Mouse (Mus musculus) brain, embryonic 18.5 days (tissue): Measurements from ENCODE around the gene Kcnh3.
A peak's percentile ranks its signal among the peaks of the same experiment; 100 is the strongest.

Source experiments
- DNase-seq: peaks from one replicate; pipeline ENCODE4 v3.0.0-alpha.2; 2012; ENCODE audit warnings: low read depth, low spot score

The Kcnh3 gene

DNA sequence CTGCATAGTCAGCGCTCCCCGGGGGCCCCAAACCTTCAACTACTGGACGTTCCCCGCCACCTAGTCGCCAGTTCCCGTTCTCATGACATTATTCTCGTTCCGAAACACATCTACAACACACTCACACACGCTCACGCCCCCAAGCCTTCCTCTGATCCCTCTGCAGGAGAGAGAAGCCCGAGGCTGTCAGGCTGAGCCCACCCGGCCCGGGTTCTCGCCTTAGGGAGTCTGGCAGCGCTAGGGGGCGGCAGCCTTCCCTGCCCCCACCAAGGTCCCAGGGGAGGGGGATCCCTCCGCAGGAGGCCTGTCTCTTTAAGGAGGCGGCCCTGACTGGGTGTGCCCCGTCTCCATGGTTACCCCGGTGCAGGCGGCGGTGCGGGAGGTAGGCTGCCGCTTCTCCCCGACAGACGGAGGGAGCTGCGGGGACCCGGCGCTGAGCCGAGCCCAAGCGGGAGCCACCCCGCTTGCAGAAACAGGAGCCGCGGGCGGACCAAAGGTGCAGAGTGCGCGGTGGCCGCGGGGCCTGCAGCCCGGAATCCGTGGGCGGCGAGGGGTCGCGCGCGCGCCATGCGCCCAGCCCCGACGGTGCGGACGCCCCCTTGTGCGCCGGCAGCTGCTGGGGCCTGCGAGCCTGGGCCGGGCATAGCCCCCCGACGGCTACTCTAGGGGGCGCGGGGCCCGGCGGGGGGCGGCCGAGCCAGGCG lies at the start of gene Kcnh3:
Gene Kcnh3 (plus strand): TSS at position 654 of the 704 bp plus-strand sequence.
- peak; percentile 50 for DNase-seq

DNA sequence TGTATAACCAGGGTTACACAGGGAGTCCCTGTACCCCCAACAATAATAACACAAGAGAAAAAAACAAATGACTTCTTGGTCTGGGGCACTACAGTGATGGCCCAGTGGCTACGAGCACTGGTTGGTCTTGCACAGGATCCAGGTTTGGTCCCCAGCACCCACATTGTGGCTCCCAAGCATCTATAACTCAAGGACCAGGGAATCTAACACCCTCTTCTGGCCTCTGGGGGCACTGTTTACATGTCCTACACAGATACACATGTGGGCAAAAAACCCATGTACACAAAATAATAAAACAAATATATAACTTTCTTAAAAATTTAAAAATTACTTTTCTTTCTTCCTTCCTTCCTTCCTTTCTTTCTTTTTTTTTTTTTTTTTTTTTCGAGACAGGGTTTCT lies 45.0 kb upstream of the Kcnh3 start:
- DNase-seq = no peak

DNA sequence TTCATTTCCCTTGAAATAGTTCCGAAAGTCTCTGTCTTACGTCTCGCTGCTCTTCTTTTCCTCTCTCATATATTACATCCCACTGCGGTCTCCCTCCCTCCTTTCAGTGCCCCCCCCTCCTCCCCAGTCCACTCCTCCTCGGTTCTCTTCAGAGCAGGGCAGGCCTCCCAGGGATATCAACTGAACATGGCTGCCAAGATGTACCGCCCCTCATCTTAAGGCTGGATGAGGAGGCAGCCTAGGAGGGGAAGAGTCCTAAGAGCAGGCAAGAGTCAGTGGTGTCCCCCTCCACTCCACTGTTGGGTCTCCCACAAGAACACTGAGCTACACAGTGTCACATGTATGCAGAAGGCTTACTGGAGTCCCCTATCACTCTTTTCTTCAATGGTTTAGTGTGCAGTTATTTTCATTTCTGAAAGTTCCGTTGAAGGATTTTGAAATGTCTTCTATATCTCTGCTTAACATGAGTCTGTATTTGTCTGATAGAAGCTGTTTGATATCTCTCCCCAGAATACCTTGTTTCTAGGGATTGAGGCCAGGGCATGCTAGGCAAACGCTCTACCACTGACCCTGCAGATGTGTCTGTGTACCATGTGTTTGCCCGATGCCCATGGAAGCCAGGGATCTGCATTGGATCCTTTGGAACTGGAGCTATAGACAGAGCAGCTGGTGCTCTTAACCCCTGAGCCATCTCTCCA lies 40.3 kb upstream of the Kcnh3 start:
- no peak for DNase-seq

DNA sequence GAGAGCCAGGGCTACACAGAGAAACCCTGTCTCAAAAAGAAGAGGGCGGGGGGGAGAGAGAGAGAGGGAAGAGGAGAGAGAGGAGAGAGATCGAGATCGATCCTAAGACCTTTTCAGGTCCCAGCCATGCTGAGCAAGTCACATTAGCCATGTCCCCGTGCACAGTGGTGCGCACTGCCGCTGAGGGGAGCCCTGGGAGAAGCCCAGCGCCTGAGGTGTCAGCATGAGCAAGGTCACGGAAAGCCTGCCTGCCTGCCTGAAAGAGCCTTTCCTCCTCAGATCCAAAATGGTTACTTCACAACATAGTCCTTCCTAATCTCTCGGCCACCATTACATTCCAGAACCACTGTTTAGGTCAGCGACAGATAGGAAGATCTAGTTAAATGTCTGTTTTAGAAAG lies 30.3 kb upstream of the Kcnh3 start:
- DNase-seq = no peak

DNA sequence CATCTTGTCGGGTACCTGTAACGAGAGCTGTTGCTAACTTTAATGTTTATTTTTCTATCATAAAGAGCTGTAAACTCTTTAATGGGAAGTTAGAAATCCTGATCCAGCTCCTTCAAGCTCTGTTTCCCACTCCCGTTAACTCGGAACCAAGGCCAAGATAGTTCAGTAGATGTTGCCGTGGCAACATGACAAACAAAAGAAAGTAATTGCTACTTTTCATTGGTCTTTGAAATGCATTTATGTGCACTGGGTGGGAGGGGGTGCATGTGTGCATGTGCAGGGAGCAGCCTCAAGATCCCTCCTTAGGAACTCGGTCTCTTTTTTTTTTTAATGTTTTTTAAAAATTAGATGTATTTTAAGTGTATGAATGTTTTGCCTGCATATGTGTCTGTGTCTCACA lies 29.6 kb upstream of the Kcnh3 start:
- peak; percentile 39 for DNase-seq

DNA sequence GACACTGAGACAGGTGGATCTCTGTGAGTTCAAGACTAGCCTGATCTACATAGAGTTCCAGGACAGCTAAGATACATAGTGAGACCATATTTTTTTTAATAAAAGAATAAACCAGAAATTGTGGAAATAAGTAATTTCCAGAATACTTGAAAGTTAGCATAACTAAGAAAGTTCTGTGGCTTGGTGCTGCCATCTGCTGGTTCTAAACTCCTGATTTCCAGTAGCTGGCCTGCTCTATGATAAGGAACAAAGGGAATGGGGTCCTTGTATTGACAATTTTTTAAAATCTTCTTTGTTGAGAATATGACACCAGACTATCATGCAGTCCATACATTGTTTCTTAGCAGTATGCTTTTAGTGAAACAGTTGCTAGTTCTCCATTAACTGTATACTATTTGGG lies 25.9 kb upstream of the Kcnh3 start:
- DNase-seq = no peak

DNA sequence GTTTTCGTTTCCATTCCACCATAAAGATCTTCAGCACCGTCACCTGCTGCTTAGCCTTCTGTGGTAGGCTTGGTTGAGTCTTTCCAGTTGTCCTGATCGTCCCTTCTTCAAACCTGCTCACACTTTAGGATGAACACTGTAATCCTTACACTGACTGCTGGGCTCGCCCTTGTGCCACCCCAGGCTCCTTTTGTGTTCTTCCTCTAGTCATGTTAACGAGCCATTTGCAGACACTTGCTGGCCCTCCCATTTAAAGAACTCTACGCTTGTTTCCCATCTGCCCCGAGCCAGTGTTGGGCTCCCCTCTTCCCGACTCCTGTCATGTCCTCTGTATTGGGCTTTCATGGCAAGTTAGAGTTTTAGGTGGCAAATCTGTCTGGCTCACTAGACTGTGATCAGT lies 18.7 kb upstream of the Kcnh3 start:
- no peak for DNase-seq

DNA sequence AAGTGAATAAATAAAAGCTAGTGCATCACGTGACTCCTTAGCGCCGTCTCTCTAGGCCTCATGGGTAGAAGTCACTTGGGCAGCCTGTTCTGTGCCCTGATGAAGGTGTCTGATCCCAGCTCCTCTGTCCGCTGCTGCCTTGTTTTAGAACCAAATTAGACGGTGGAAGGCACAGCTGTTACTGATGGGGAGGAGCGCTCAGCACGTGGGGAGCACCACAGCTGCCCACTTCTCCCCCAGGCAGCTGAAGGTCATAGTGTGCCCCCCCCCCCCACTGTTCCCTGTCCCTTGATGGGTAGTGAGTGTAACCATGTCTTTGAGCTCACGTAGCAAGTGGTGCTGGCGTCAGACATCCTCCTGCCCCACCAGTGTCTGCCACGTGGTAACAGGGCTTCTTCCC lies 11.5 kb upstream of the Kcnh3 start:
- DNase-seq = no peak

DNA sequence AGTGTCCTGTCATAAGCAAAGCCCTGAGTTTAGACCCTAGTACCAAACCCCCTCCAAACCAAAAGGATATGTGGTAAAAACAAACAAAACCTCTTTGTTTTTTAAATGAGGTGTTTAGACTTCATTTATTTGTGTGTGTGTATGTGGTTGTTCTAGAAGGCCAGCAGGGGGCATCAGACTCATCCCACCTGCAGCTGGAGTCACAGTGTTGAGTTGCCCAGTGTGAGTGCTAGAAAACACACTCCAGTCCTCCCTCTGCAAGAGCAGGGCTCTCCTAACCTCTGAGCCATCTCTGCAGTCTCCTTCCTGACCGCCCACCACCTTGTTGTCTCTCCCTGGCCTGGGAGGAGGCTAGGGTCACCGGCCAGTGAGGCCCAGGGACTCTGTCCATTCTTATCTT lies 9.7 kb upstream of the Kcnh3 start:
- DNase-seq = no peak

DNA sequence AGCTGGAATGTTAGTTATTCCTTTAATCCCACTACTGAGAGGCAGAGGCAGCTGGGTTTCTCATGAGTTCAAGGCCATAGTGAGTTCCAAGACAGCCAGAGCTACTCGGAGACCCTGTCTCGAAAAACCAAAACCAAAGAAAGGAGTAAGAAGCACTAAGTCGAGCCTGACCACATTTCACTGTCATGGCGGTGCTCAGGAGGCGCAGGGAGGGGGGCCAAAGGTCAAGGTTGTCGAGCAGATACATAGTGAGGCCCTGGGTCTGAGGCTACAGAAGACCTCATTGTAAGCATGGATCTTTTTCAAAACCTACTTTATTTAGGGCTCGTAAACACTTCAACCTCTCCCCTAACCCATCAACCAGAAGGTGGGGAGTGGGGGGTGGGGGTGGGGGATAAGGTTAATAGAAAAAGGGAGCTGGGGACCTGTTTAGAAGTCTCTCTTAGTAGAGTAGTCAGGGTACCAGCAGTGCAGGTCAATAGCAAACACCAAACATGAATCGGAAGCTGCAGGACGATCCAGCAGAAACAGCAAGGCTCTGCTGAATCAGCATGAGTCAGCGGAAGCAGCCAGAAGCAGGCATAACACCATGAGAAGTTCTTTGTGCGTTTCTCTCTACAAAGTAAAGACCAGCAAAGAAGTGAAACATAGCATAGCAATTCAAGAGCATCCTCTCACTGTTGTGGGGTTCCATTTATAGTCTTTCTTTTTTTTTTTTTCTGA lies 8.8 kb upstream of the Kcnh3 start:
- DNase-seq = no peak

DNA sequence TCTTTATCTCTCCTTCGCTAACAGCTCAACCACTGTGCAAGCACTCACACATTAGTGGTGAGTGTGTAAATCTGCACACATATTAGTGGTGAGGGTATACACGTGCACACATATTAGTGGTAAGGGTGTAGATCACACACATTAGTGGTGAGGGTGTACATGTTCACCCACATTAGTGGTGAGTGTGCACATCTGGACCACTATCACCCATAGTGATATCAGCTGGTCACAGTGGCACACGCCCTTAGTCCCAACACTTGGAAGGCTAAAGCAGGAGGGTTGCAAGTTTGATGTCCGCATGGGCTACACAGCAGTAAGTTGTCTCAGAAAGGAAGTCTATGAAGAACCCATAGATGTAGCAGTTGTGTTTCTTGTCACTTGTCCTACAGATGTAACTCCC lies 7.0 kb upstream of the Kcnh3 start:
- DNase-seq = no peak

DNA sequence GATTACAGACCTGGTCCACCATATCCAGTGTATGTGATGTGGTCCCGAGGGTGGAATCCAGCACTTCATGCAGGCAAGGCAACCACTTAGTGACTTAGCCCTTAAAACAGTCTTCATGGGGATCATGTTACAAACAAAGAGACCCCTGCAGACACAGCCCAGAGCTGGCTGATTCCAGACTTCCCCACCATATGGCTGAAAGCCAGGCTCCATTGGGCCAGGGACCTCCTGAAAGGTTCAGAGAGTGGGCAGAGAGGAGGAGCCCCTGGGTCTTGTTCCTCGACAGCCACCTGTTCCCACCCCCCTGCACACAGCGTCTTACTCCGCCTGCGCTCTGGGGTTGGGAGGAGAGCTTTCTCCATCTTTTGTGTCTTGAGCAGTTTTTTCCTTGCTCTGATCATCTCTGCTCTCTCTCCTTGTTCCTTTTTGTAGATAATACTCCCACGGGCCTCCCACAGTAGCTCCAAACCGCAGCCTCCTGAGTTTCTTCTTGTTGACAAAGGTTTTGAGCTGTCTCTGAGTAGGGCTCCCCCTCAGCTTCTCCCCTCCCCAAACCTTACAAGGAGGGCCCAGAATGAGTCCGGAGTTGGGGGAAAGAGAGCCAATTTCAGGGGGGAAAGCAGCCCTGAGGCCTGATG lies 3.2 kb upstream of the Kcnh3 start:
- DNase-seq = no peak

DNA sequence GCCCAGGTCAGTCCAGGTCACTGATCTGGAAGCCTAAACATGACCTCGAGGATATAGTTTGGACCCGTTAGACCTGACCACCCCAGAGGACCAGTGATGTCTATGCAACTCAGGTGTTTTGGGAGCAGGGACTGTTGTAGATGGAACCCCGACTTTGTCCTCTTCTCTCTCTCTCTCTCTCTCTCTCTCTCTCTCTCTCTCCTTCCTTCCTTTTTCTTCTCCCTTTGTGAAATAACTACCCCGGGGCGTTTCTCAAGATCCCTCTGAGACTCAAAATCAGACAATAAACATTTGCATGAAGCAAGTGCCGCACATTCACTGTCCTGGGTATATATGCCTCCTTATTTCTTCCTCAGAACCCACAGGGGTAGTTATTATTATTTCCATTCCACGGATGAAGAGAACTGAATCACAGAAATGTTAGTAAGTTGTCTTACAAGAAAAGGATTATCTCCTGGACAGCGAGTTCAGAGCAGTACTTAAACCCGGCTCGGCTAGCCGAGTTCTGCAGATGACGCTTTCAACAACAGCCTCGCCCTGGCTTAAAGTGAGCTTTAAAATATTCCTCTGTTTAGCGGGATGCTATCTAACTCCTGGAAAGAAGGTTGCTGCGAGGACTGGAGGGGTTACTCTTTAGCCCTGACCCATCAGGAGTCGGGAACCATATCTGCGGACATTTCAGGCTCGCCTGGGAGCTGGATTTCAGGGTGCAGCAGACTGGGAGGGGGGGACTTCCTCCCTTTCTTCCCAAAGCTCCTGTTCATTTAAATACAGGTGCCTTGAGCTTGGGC lies 1.7 kb upstream of the Kcnh3 start:
- no peak for DNase-seq

DNA sequence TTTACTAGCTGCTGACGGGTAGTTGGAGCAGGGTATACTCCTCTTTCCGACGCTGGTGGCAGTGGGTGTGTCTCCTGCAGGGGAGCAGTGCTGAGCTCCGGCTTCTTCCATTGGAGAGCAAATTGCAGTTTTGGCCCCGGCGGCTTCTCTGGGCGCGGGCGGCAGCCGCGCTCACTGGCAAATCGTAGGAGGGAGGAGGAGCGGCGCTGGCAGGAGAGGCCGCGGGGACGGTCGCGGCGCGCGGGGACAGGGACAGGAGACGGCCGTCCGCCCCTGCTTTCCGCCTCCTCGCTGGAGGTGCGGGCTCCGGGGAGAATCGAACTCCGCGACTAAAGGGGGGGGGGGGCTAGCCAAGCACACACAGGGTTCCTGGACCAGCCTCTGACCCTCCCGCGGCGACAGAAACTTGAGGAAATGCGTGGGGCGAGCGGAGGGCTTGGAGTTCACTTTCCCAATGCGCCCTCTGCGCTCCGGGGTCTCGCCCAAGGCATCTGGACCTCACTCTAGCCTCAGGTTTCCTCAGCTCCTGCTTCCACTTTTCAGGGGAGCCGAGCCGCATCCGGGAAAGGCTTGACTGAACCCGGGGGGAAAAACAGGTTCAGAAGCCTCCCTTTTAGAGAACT lies 965 bp upstream of the Kcnh3 start:
- DNase-seq = no peak

DNA sequence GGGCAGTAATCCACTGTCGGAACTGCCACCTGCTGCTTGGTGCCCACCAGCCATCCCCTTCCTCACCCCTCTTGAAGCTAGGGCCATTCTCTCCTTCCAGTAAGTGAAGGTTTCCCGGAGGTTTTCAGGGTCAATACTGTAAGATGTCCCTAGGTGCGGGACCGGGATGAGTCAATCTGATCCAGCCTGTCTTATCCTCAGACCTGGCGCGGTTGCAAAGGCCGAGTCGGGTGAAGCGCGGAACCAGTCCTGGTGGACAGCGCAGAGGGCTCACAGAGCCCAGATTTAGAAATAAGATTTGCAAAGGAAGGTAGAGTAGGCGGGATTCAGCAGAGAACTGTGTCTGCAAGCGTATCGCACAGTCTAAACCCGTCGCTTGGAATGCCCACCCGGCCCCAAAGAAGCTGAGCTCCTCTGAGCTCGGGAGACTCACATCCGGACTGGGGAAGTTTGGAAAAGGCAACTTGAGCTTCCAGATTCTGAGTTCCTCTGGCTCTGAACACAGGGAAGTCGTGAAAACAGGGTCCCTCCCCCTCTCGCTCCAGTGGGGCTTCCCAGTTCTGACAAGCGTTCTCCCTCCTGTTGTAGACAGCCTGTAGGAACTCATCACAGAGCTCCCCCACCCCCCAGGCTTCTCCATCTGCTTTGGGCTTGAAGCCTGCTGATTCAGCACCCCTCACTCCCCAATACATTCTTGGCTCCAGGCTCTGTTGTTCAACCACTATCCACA lies 585 bp downstream of the Kcnh3 start:
- DNase-seq = peak; percentile 50

DNA sequence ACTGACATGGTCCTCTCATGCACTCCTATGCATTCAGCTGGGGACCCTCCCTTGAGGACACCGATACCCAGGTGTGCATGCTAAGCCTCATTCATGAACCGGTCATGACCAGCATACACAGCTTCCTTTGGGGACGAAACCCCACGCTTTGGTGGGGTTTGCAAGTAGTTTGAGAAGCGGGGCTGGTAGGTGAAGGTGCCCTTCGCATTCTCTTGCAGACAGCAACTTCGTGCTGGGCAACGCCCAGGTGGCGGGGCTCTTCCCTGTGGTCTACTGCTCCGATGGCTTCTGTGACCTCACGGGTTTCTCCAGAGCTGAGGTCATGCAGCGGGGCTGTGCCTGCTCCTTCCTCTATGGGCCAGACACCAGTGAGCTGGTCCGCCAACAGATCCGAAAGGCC lies 1.4 kb downstream of the Kcnh3 start:
- DNase-seq = no peak

DNA sequence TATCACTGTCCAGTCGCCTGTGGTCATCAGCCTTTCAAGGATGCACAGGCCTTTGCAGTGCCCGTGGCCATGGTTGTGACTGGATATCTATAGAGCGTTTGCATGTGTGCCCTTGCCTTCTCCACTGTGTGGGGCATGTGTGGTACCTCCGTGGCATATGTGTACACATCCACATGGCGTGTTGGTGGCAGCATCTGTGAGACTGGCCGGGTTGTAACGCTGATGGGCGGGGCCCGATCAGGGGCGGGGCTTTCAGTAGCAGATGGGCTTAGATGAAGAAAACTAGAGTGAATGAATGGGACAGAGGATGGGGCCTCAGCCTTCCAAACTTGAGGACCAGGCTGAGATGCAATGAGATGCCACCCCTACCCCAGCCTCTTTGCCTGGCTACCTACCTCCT lies 7.3 kb downstream of the Kcnh3 start:
- DNase-seq = no peak

DNA sequence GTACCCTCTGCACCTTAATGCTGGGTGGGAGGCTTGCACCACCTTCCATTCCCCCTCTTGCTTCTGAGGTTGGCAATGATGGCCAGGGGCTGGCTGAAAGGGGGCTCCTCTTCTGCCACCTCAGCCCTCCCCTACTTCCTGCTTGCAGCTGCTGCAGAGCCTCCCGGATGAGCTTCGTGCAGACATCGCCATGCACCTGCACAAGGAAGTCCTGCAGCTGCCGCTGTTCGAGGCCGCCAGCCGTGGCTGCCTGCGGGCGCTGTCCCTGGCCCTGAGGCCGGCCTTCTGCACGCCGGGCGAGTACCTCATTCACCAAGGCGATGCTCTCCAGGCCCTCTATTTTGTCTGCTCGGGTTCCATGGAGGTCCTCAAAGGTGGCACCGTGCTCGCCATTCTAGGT lies 9.1 kb downstream of the Kcnh3 start:
- DNase-seq = no peak

DNA sequence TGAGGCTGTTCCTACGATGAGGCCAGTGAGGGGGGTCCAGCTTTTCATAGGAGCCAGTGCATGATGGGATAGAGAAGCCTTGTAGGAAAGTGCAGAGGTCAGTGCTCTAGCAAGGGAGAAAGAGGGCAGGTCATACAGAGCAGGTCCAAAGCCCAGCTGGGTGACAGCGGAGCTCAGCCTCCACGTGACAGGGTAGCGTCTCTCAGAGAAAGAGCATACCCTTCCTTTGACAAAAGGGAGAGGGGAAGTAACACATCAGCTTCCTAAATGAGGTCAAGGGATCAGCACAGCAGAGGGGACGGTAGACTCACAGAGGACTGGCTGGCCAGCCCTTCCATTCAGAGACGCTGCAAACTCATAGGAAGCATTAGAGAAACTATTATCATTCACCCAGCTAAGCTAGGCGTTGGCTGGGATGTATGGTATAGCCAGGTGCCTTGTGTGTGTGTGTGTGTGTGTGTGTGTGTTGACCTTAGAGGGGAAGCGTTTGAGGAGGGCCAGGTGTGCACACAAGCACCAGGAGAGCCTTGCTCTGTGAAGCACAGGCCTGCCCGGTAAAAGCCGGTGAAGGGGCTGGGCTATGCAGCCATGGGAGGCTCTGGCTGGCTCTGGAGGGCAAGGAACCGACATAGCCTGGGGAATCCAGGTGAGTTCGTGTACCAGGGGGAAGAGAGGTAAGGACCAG lies 9.8 kb downstream of the Kcnh3 start:
- no peak for DNase-seq

DNA sequence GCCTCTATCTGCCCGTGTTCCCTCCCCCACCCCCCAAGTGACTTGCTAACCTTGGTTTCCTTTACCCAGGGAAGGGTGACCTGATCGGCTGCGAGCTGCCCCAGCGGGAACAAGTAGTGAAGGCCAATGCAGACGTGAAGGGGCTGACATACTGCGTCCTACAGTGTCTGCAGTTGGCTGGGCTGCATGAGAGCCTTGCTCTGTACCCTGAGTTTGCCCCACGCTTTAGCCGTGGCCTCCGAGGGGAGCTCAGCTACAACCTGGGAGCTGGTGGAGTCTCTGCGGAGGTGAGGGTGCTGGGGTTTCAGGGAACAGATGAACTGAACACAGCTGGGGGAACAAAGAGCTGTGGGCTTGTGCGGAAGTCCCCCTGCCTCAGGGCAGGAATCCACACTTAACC lies 13.3 kb downstream of the Kcnh3 start:
- no peak for DNase-seq
